Mouse (Mus musculus): Measurements from ENCODE around the gene Grn. TPM values are rescaled to one million over a fixed set of nuclear protein-coding genes. Genes with fewer than 3 reads are reported as not detected.
"Not testable (repeated sequence)": the region's sequence is repeated elsewhere in the genome, so short reads cannot be mapped to it uniquely, and the experiment has no call there.

The Grn gene
- total and polyA plus RNA-seq, 3 experiments = 83.4 to 119 (median 86.9) TPM

DNA sequence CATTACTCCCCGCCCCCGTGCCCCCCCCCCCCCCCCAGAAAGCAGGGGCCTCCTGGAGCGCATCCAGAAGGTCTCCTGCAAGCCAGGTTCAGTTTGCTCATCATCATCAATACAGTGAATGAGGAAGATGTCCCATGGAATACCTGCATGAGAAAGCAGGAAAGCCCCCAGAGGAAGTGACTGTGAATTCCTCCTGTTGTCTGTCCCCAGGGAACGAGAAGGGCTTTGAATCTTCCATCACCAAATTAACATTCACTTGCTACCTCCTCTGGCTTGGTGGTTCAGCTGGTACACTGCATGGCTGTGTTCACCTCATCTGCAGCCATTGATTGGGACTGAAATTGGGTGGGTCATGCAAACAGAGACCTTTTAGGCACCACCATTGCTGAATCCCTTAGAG is 45.0 kb upstream of the Grn start:
- H3K4me1 ChIP-seq (ENCODE audit: control insufficient read depth, insufficient read depth, low read length) = no peaks in the 10 kb centered on the region
- H3K27ac ChIP-seq = no peak overlapping the region
- H3K9ac ChIP-seq (ENCODE audit: low read depth, low read length) = no peak overlapping the region
- H3K27me3 ChIP-seq (ENCODE audit: control insufficient read depth, insufficient read depth, low read length) = no peaks in the 10 kb centered on the region
- intact Hi-C loops (cut with DNase I) = no loop called here
- no peaks in the 10 kb centered on the region for H3K79me2 ChIP-seq (replicated peaks; ENCODE audit: control insufficient read depth, insufficient read depth, low read length)
- H3K4me3 ChIP-seq = no peak overlapping the region
- TF ChIP-seq EP300 (IDR thresholded peaks at IDR 0.05; ENCODE audit: insufficient read depth, low read depth, low read length) = no peak
- no peak for TF ChIP-seq POLR2A (IDR thresholded peaks at IDR 0.05; ENCODE audit: insufficient read depth, low read depth, low read length)
- TF ChIP-seq CTCF (IDR thresholded peaks at IDR 0.05) = no peak
- 41% methylated on average over 4 of the region's 4 CpGs for WGBS
- no peak for DNase-seq
- H3K36me3 ChIP-seq (ENCODE audit: control insufficient read depth, insufficient read depth, low read length) = no peaks in the 10 kb centered on the region

- no peaks in the 10 kb centered on the region for H3K36me3 ChIP-seq (ENCODE audit: control insufficient read depth, insufficient read depth, low read length)
- no peaks in the 10 kb centered on the region for H3K4me1 ChIP-seq (ENCODE audit: control insufficient read depth, insufficient read depth, low read length)
- no peaks in the 10 kb centered on the region for H3K79me2 ChIP-seq (replicated peaks; ENCODE audit: control insufficient read depth, insufficient read depth, low read length)
- 43% methylated on average over 5 of the region's 5 CpGs for WGBS
- no peak overlapping the region for H3K27ac ChIP-seq
- no peak overlapping the region for H3K4me3 ChIP-seq
- TF ChIP-seq CTCF (IDR thresholded peaks at IDR 0.05) (no peak), POLR2A (IDR thresholded peaks at IDR 0.05; ENCODE audit: insufficient read depth, low read depth, low read length) (no peak), EP300 (IDR thresholded peaks at IDR 0.05; ENCODE audit: insufficient read depth, low read depth, low read length) (no peak)
- intact Hi-C loops (cut with DNase I) = no loop called here
- H3K27me3 ChIP-seq (ENCODE audit: control insufficient read depth, insufficient read depth, low read length) = no peaks in the 10 kb centered on the region
- H3K9ac ChIP-seq (ENCODE audit: low read depth, low read length) = no peak overlapping the region
- no peak for DNase-seq
Observed at GRCm38 (mm10) chr11:102386121-102386520, 44.0 kb upstream of the Grn start.

GRCm38 (mm10) chr11:102389436-102389835 is 40.7 kb upstream of the Grn start:
- DNase-seq; H3K27ac ChIP-seq; intact Hi-C loops (cut with DNase I); H3K27me3 ChIP-seq (ENCODE audit: control insufficient read depth, insufficient read depth, low read length); H3K36me3 ChIP-seq (ENCODE audit: control insufficient read depth, insufficient read depth, low read length); H3K4me3 ChIP-seq; H3K9ac ChIP-seq (ENCODE audit: low read depth, low read length); H3K79me2 ChIP-seq (replicated peaks; ENCODE audit: control insufficient read depth, insufficient read depth, low read length); H3K4me1 ChIP-seq (ENCODE audit: control insufficient read depth, insufficient read depth, low read length): not testable (repeated sequence)
- WGBS = 85% methylated on average over 4 of the region's 5 CpGs

- no peak overlapping the region for H3K9ac ChIP-seq (ENCODE audit: low read depth, low read length)
- intact Hi-C loops (cut with DNase I) = no loop called here
- H3K4me3 ChIP-seq = no peak overlapping the region
- peaks cover 2% of the 10 kb centered on the region; the same call in 1 of the 2 replicates for H3K27me3 ChIP-seq (ENCODE audit: control insufficient read depth, insufficient read depth, low read length)
- 15% methylated on average over 15 of the region's 15 CpGs for WGBS
- no peaks in the 10 kb centered on the region for H3K36me3 ChIP-seq (ENCODE audit: control insufficient read depth, insufficient read depth, low read length)
- no peaks in the 10 kb centered on the region for H3K79me2 ChIP-seq (replicated peaks; ENCODE audit: control insufficient read depth, insufficient read depth, low read length)
- no peak for TF ChIP-seq EP300 (IDR thresholded peaks at IDR 0.05; ENCODE audit: insufficient read depth, low read depth, low read length)
- no peak for TF ChIP-seq POLR2A (IDR thresholded peaks at IDR 0.05; ENCODE audit: insufficient read depth, low read depth, low read length)
- no peak for TF ChIP-seq CTCF (IDR thresholded peaks at IDR 0.05)
- H3K27ac ChIP-seq = no peak overlapping the region
- H3K4me1 ChIP-seq (ENCODE audit: control insufficient read depth, insufficient read depth, low read length) = peaks cover 3% of the 10 kb centered on the region; the same call in 1 of the 2 replicates
- no peak for DNase-seq
Observed at GRCm38 (mm10) chr11:102392441-102393237, 37.5 kb upstream of the Grn start.

- peaks cover 2% of the 10 kb centered on the region; the same call in 1 of the 2 replicates for H3K27me3 ChIP-seq (ENCODE audit: control insufficient read depth, insufficient read depth, low read length)
- H3K4me1 ChIP-seq (ENCODE audit: control insufficient read depth, insufficient read depth, low read length) = peaks cover 3% of the 10 kb centered on the region; the same call in 1 of the 2 replicates
- H3K9ac ChIP-seq (ENCODE audit: low read depth, low read length) = 0 out of 2 replicates have a peak within 1 kb of the TSS, but pooled peaks have one; percentile 23
- intact Hi-C loops (cut with DNase I) = no loop called here
- no peak within 1 kb of the TSS for H3K4me3 ChIP-seq
- 2% methylated on average over 34 of the region's 34 CpGs for WGBS
- no peak for TF ChIP-seq CTCF (IDR thresholded peaks at IDR 0.05)
- no peak for TF ChIP-seq EP300 (IDR thresholded peaks at IDR 0.05; ENCODE audit: insufficient read depth, low read depth, low read length)
- TF ChIP-seq POLR2A (IDR thresholded peaks at IDR 0.05; ENCODE audit: insufficient read depth, low read depth, low read length) = no peak
- no peak within 1 kb of the TSS for H3K27ac ChIP-seq
- H3K36me3 ChIP-seq (ENCODE audit: control insufficient read depth, insufficient read depth, low read length) = no peaks in the 10 kb centered on the region
- DNase-seq = peak; percentile 62 to 75
- no peaks in the 10 kb centered on the region for H3K79me2 ChIP-seq (replicated peaks; ENCODE audit: control insufficient read depth, insufficient read depth, low read length)
Observed at GRCm38 (mm10) chr11:102393238-102393634, 36.9 kb upstream of the Grn start, which contains the start of gene Rundc3a. Gene Rundc3a, plus strand, starts transcription at chr11:102393403.

DNA sequence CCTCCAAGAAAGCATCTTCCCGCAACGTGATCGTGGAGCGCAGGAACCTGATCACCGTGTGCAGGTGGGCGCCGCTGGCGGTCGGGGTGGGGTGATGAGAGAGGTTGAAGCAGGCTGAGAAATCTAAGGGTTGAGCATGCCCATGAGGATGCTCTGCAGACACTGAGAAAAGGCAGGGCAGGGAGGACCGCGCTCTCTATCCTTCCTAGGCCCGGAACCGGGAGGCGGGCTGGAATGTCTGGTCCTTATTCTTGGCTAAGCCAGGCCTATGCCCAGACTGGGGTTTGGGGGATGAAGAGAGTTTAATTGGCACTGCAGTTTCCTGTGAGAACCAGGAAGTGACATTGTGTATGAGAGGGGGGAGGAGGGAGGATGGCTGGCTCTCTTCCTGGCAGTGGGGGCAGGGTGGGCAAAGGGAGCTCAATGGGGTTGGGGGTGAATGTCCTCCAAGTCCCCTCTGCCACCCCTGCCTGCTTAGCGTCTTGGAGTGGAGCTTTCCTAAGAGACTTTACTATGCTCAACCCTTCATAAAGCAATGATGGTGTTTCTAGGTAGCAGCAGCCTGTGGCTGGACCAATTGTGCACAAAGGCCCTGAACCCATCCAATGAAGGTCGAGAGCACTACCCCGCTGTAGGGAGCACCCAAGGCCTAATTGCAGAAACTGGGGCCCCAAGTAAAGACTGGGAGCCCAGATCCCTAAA is 36.2 kb upstream of the Grn start:
- DNase-seq = no peak
- 0 out of 2 replicates have a peak overlapping the region, but pooled peaks have one; percentile 23 for H3K9ac ChIP-seq (ENCODE audit: low read depth, low read length)
- no peaks in the 10 kb centered on the region for H3K36me3 ChIP-seq (ENCODE audit: control insufficient read depth, insufficient read depth, low read length)
- H3K27me3 ChIP-seq (ENCODE audit: control insufficient read depth, insufficient read depth, low read length) = peaks cover 2% of the 10 kb centered on the region; the same call in 1 of the 2 replicates
- TF ChIP-seq EP300 (IDR thresholded peaks at IDR 0.05; ENCODE audit: insufficient read depth, low read depth, low read length) (no peak), POLR2A (IDR thresholded peaks at IDR 0.05; ENCODE audit: insufficient read depth, low read depth, low read length) (no peak), CTCF (IDR thresholded peaks at IDR 0.05) (no peak)
- no peaks in the 10 kb centered on the region for H3K79me2 ChIP-seq (replicated peaks; ENCODE audit: control insufficient read depth, insufficient read depth, low read length)
- H3K4me3 ChIP-seq = no peak overlapping the region
- intact Hi-C loops (cut with DNase I) = no loop called here
- 9% methylated on average over 17 of the region's 17 CpGs for WGBS
- no peak overlapping the region for H3K27ac ChIP-seq
- H3K4me1 ChIP-seq (ENCODE audit: control insufficient read depth, insufficient read depth, low read length) = peaks cover 3% of the 10 kb centered on the region; the same call in 1 of the 2 replicates

All from heart, adult 2 months (tissue).